Mouse (Mus musculus): ENCODE data around the gene Snx15. TPM values are rescaled to one million over a fixed set of nuclear protein-coding genes. Genes with fewer than 3 reads are reported as not detected.

Gene Snx15
- polyA plus RNA-seq, 1 experiment from 2014 or later = 31.9 TPM

DNA sequence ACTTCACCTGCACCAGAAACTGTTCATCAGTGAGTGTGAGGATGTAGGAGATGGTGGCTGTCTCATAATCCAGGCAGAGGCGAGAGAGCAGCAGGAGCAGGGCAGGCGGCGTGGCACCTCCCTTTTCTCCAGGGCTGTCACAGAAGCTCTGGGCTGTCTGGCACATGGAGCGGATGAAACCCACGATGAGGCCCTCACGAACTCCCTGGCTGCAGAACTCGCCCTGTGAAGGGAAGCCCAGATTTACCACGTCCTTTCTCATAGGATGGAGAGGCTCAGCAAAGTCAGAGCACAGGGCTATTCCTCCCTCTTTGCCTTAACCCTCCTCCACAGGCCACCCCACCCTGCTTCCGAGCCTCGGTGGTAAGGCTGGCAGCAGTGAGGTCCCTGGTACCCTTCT, 58.3 kb downstream of the Snx15 start:
- 86% methylated on average over 10 of the region's 10 CpGs for WGBS
- Histone ChIP-seq H3K4me2 (ENCODE audit: low read depth, low read length) (no peak overlapping the region), H3K9me3 (replicated peaks; ENCODE audit: control insufficient read depth, low read length) (no peaks in the 10 kb centered on the region), H3K9ac (ENCODE audit: low read length) (no peak overlapping the region), H3K27ac (ENCODE audit: low read length) (no peak overlapping the region), H3K4me1 (ENCODE audit: control insufficient read depth, insufficient read depth, low read length) (peaks cover 14% of the 10 kb centered on the region), H3K27me3 (ENCODE audit: control insufficient read depth, insufficient read depth, low read length) (no peaks in the 10 kb centered on the region), H3K4me3 (replicated peaks; ENCODE audit: low read length) (no peak overlapping the region), H3K36me3 (ENCODE audit: control insufficient read depth, insufficient read depth, low read length) (peaks cover 6% of the 10 kb centered on the region; the same call in 1 of the 2 replicates)
- no peak for ATAC-seq (ENCODE audit: insufficient read depth, low FRiP score)

Other genes with a start within 250 kb of the Snx15 start
- 1.7 and 1.8 TPM in 2 replicates for gene Tigd3, start 234.2 kb downstream of the Snx15 start, polyA plus RNA-seq (2015; fragmentation: Nextera tagmentation; extraction: Ambion mirVana)
- gene Dpf2, start 215.3 kb downstream of the Snx15 start, polyA plus RNA-seq (2015; fragmentation: Nextera tagmentation; extraction: Ambion mirVana) = 117 and 127 TPM in 2 replicates
- 13.4 and 13.9 TPM in 2 replicates for gene Cdc42ep2, start 203.5 kb downstream of the Snx15 start, polyA plus RNA-seq (2015; fragmentation: Nextera tagmentation; extraction: Ambion mirVana)
- 49.6 and 50.4 TPM in 2 replicates for gene Pola2, start 164.1 kb downstream of the Snx15 start, polyA plus RNA-seq (2015; fragmentation: Nextera tagmentation; extraction: Ambion mirVana)
- gene Slc22a20, start 142.2 kb downstream of the Snx15 start, polyA plus RNA-seq (2015; fragmentation: Nextera tagmentation; extraction: Ambion mirVana) = not detected in 2 replicates
- 22.0 and 22.7 TPM in 2 replicates for gene Capn1, start 112.4 kb downstream of the Snx15 start, polyA plus RNA-seq (2015; fragmentation: Nextera tagmentation; extraction: Ambion mirVana)
- 27.5 and 29.2 TPM in 2 replicates for gene Syvn1, start 81.7 kb downstream of the Snx15 start, polyA plus RNA-seq (2015; fragmentation: Nextera tagmentation; extraction: Ambion mirVana)
- gene Mrpl49, start 70.5 kb downstream of the Snx15 start, polyA plus RNA-seq (2015; fragmentation: Nextera tagmentation; extraction: Ambion mirVana) = 63.2 and 65.9 TPM in 2 replicates
- 635 and 729 TPM in 2 replicates for gene Fau, start 70.5 kb downstream of the Snx15 start, polyA plus RNA-seq (2015; fragmentation: Nextera tagmentation; extraction: Ambion mirVana)
- 25.0 and 26.0 TPM in 2 replicates for gene Znhit2, start 67.1 kb downstream of the Snx15 start, polyA plus RNA-seq (2015; fragmentation: Nextera tagmentation; extraction: Ambion mirVana)
- 25.5 and 29.1 TPM in 2 replicates for gene Tm7sf2, start 59.9 kb downstream of the Snx15 start, polyA plus RNA-seq (2015; fragmentation: Nextera tagmentation; extraction: Ambion mirVana)
- 61.8 and 69.0 TPM in 2 replicates for gene Vps51, start 51.1 kb downstream of the Snx15 start, polyA plus RNA-seq (2015; fragmentation: Nextera tagmentation; extraction: Ambion mirVana)
- gene Tmem262, start 48.3 kb downstream of the Snx15 start, polyA plus RNA-seq (2015; fragmentation: Nextera tagmentation; extraction: Ambion mirVana) = not detected in 2 replicates
- 0.71 and 1.3 TPM in 2 replicates for gene Gm28374, start 46.0 kb downstream of the Snx15 start, polyA plus RNA-seq (2015; fragmentation: Nextera tagmentation; extraction: Ambion mirVana)
- gene Zfpl1, start 43.3 kb downstream of the Snx15 start, polyA plus RNA-seq (2015; fragmentation: Nextera tagmentation; extraction: Ambion mirVana) = 62.7 and 70.3 TPM in 2 replicates
- gene Cdca5, start 43.3 kb downstream of the Snx15 start, polyA plus RNA-seq (2015; fragmentation: Nextera tagmentation; extraction: Ambion mirVana) = 29.9 and 31.0 TPM in 2 replicates
- 0.19 TPM in 1 of 2 replicates, not detected in the other for gene AC131692.1, start 33.9 kb downstream of the Snx15 start, polyA plus RNA-seq (2015; fragmentation: Nextera tagmentation; extraction: Ambion mirVana)
- gene Naaladl1, start 22.5 kb downstream of the Snx15 start, polyA plus RNA-seq (2015; fragmentation: Nextera tagmentation; extraction: Ambion mirVana) = 1.2 and 2.9 TPM in 2 replicates
- 23.8 and 25.2 TPM in 2 replicates for gene Sac3d1, start 9.7 kb downstream of the Snx15 start, polyA plus RNA-seq (2015; fragmentation: Nextera tagmentation; extraction: Ambion mirVana)
- 0.25 and 0.44 TPM in 2 replicates for gene Batf2, start 12.7 kb upstream of the Snx15 start, polyA plus RNA-seq (2015; fragmentation: Nextera tagmentation; extraction: Ambion mirVana)
- gene Arl2, start 13.2 kb upstream of the Snx15 start, polyA plus RNA-seq (2015; fragmentation: Nextera tagmentation; extraction: Ambion mirVana) = 96.8 and 106 TPM in 2 replicates
- not detected in 2 replicates for gene Majin, start 56.1 kb upstream of the Snx15 start, polyA plus RNA-seq (2015; fragmentation: Nextera tagmentation; extraction: Ambion mirVana)
- gene Gpha2, start 98.1 kb upstream of the Snx15 start, polyA plus RNA-seq (2015; fragmentation: Nextera tagmentation; extraction: Ambion mirVana) = 0.41 and 0.48 TPM in 2 replicates
- gene Ppp2r5b, start 107.6 kb upstream of the Snx15 start, polyA plus RNA-seq (2015; fragmentation: Nextera tagmentation; extraction: Ambion mirVana) = 20.6 and 22.1 TPM in 2 replicates
- gene Atg2a, start 113.4 kb upstream of the Snx15 start, polyA plus RNA-seq (2015; fragmentation: Nextera tagmentation; extraction: Ambion mirVana) = 9.3 and 11.2 TPM in 2 replicates
- 77.2 and 98.4 TPM in 2 replicates for gene Ehd1, start 148.4 kb upstream of the Snx15 start, polyA plus RNA-seq (2015; fragmentation: Nextera tagmentation; extraction: Ambion mirVana)
- 1.9 and 2.0 TPM in 2 replicates for gene Cdc42bpg, start 178.2 kb upstream of the Snx15 start, polyA plus RNA-seq (2015; fragmentation: Nextera tagmentation; extraction: Ambion mirVana)
- gene Men1, start 206.7 kb upstream of the Snx15 start, polyA plus RNA-seq (2015; fragmentation: Nextera tagmentation; extraction: Ambion mirVana) = 59.0 and 60.2 TPM in 2 replicates
- gene Map4k2, start 212.8 kb upstream of the Snx15 start, polyA plus RNA-seq (2015; fragmentation: Nextera tagmentation; extraction: Ambion mirVana) = 11.4 and 11.8 TPM in 2 replicates
- 94.5 and 95.1 TPM in 2 replicates for gene Sf1, start 235.4 kb upstream of the Snx15 start, polyA plus RNA-seq (2015; fragmentation: Nextera tagmentation; extraction: Ambion mirVana)

All from stomach, embryonic 16.5 days (tissue).